Mouse (Mus musculus): ENCODE measurements around the gene Rbfox1. TPM values are rescaled to one million over a fixed set of nuclear protein-coding genes. Genes with fewer than 3 reads are reported as not detected.
A peak's percentile ranks its signal among the peaks of the same experiment; 100 is the strongest.

The Rbfox1 gene
- polyA plus RNA-seq, 1 experiment from 2014 or later: 2.7 TPM

DNA sequence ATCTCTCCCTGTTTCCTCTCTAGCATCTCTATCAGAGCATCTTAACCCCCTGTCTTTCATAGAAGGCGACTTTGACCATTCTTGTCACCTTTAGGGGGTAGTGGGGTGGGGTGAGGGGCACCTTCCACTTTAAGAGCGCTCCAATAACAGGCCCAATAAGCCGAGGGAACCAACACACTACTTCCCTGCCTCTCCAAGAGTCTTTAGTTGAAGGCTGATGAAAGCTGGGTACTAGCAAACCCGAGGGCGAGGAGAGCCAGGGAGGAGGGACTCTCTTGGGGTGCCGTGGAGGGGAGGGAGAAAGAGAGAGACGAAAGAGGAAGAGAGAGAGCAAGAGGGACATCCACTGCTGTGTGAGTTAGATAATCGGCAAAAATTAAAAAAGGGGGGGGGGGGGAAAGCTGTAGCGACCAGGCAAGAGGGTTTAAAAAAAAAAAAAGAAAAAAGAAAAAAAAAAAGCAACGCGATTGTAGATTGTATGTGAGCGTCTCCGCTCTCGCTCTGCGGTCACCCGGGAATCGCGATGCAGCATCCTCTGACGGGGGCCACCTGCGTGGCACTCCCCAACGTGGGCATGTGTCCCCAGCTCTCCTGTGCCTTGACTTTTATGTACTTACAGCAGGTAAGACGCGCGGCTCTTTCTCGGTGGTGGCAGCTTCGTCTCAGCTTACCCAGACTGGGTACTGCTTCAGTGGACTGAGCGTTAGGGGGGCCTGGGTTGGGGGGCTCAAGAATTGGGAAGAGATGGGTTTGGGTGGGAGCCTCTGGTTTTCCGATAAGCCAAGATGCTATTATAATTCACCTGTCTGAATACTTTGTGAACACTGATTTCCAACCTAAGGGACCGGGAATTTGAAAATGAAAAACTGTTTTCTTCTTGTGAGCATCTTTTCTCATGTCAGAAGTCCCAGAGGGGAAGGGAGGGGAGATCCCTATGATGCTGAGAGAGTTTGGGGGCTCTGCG, 1154.5 kb downstream of the Rbfox1 start:
- no peaks in the 10 kb centered on the region for H3K4me1 ChIP-seq (ENCODE audit: control insufficient read depth, insufficient read depth, low read length)
- H3K9me3 ChIP-seq (ENCODE audit: control insufficient read depth, low read depth, low read length): no peaks in the 10 kb centered on the region
- WGBS: 2% methylated on average over 29 of the region's 30 CpGs
- no peak overlapping the region for H3K9ac ChIP-seq (replicated peaks; ENCODE audit: low read depth, low read length)
- H3K27ac ChIP-seq (ENCODE audit: low read length): no peak overlapping the region
- no peak for ATAC-seq (ENCODE audit: insufficient number of reproducible peaks, insufficient read depth, low FRiP score, low read depth)
- no peaks in the 10 kb centered on the region for H3K36me3 ChIP-seq (ENCODE audit: control insufficient read depth, insufficient read depth, low read length)
- peaks cover 18% of the 10 kb centered on the region; the same call in 1 of the 2 replicates for H3K27me3 ChIP-seq (ENCODE audit: control insufficient read depth, insufficient read depth, low read length)
- H3K4me2 ChIP-seq (replicated peaks; ENCODE audit: low read depth, low read length): peak overlapping the region; percentile 29
- peak overlapping the region; percentile 10; the same call in 1 of the 2 replicates for H3K4me3 ChIP-seq (ENCODE audit: low read depth, low read length)

- ATAC-seq (ENCODE audit: insufficient number of reproducible peaks, insufficient read depth, low FRiP score, low read depth): no peak
- H3K4me3 ChIP-seq (ENCODE audit: low read depth, low read length): no peak overlapping the region
Measured at GRCm38 (mm10) chr16:7040691-7041090, 1155.5 kb downstream of the Rbfox1 start.

DNA sequence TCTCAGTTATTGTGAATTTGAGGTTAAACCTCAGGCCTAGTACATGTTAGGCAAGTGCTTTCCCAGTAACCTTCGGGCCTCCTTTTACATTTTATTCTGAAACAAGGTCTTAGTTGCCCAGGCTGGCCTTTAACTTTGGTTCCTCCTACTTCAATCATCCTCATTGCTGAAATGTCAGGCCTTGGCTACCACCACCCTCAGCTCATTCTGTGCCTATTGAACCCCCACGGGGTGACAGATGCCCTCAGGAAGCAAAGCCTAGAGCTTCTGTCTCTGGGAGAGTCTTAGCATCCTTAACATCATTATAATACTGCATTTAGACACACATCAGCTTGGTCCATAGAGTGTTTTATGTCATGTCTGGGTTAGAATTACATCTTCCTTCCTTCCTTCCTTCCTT, 1162.3 kb downstream of the Rbfox1 start:
- WGBS: 83% methylated on average over 2 of the region's 2 CpGs
- Histone ChIP-seq H3K9ac (replicated peaks; ENCODE audit: low read depth, low read length) (no peak overlapping the region), H3K27ac (ENCODE audit: low read length) (no peak overlapping the region), H3K9me3 (ENCODE audit: control insufficient read depth, low read depth, low read length) (no peaks in the 10 kb centered on the region), H3K4me2 (replicated peaks; ENCODE audit: low read depth, low read length) (no peak overlapping the region), H3K27me3 (ENCODE audit: control insufficient read depth, insufficient read depth, low read length) (no peaks in the 10 kb centered on the region), H3K4me3 (ENCODE audit: low read depth, low read length) (no peak overlapping the region), H3K36me3 (ENCODE audit: control insufficient read depth, insufficient read depth, low read length) (no peaks in the 10 kb centered on the region), H3K4me1 (ENCODE audit: control insufficient read depth, insufficient read depth, low read length) (0 out of 2 replicates have a peak, but pooled peaks cover 3% of the 10 kb centered on the region)
- ATAC-seq (ENCODE audit: insufficient number of reproducible peaks, insufficient read depth, low FRiP score, low read depth): no peak

More at GRCm38 (mm10) chr16:7040691-7041090, 1155.5 kb downstream of the Rbfox1 start:
- WGBS: 27% methylated on average over 6 of the region's 6 CpGs
- Histone ChIP-seq H3K9ac (replicated peaks; ENCODE audit: low read depth, low read length) (no peak overlapping the region), H3K4me2 (replicated peaks; ENCODE audit: low read depth, low read length) (no peak overlapping the region), H3K4me1 (ENCODE audit: control insufficient read depth, insufficient read depth, low read length) (no peaks in the 10 kb centered on the region), H3K36me3 (ENCODE audit: control insufficient read depth, insufficient read depth, low read length) (no peaks in the 10 kb centered on the region), H3K27ac (ENCODE audit: low read length) (no peak overlapping the region), H3K27me3 (ENCODE audit: control insufficient read depth, insufficient read depth, low read length) (peaks cover 18% of the 10 kb centered on the region; the same call in 1 of the 2 replicates), H3K9me3 (ENCODE audit: control insufficient read depth, low read depth, low read length) (no peaks in the 10 kb centered on the region)

GRCm38 (mm10) chr16:7049162-7049971, 1164.2 kb downstream of the Rbfox1 start:
- Histone ChIP-seq H3K27me3 (ENCODE audit: control insufficient read depth, insufficient read depth, low read length) (no peaks in the 10 kb centered on the region), H3K4me1 (ENCODE audit: control insufficient read depth, insufficient read depth, low read length) (0 out of 2 replicates have a peak, but pooled peaks cover 3% of the 10 kb centered on the region), H3K4me3 (ENCODE audit: low read depth, low read length) (no peak overlapping the region), H3K9me3 (ENCODE audit: control insufficient read depth, low read depth, low read length) (no peaks in the 10 kb centered on the region), H3K36me3 (ENCODE audit: control insufficient read depth, insufficient read depth, low read length) (no peaks in the 10 kb centered on the region), H3K4me2 (replicated peaks; ENCODE audit: low read depth, low read length) (peak overlapping the region; percentile 22; the same call in 1 of the 2 replicates), H3K27ac (ENCODE audit: low read length) (no peak overlapping the region), H3K9ac (replicated peaks; ENCODE audit: low read depth, low read length) (0 out of 2 replicates have a peak overlapping the region, but pooled peaks have one; percentile 1)
- ATAC-seq (ENCODE audit: insufficient number of reproducible peaks, insufficient read depth, low FRiP score, low read depth): no peak
- WGBS: 15% methylated on average over 18 of the region's 18 CpGs

DNA sequence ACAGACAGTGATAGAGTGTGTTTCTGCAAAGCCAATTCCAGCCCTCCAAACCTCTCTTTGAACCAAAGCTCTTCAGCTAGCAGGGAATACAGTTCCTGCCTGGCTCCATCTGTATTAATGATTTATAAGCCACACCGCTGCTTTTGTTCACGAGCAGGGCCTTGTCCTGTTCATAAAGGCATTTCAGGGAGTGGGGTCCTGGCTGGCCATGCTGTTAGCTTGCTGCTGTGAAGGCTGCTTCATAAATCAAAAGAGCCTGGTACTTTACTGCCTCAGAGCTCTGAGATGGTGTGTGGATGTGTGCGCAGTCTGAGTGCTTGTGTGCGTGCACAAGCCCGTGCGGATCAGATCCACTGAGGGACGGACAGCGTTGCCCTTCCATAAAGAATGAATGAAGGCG, 1165.8 kb downstream of the Rbfox1 start:
- WGBS: 59% methylated on average over 9 of the region's 9 CpGs
- Histone ChIP-seq H3K4me1 (ENCODE audit: control insufficient read depth, insufficient read depth, low read length) (0 out of 2 replicates have a peak, but pooled peaks cover 3% of the 10 kb centered on the region), H3K4me3 (ENCODE audit: low read depth, low read length) (no peak overlapping the region), H3K27me3 (ENCODE audit: control insufficient read depth, insufficient read depth, low read length) (no peaks in the 10 kb centered on the region), H3K36me3 (ENCODE audit: control insufficient read depth, insufficient read depth, low read length) (no peaks in the 10 kb centered on the region), H3K9ac (replicated peaks; ENCODE audit: low read depth, low read length) (no peak overlapping the region), H3K27ac (ENCODE audit: low read length) (no peak overlapping the region), H3K9me3 (ENCODE audit: control insufficient read depth, low read depth, low read length) (no peaks in the 10 kb centered on the region), H3K4me2 (replicated peaks; ENCODE audit: low read depth, low read length) (no peak overlapping the region)
- ATAC-seq (ENCODE audit: insufficient number of reproducible peaks, insufficient read depth, low FRiP score, low read depth): no peak

DNA sequence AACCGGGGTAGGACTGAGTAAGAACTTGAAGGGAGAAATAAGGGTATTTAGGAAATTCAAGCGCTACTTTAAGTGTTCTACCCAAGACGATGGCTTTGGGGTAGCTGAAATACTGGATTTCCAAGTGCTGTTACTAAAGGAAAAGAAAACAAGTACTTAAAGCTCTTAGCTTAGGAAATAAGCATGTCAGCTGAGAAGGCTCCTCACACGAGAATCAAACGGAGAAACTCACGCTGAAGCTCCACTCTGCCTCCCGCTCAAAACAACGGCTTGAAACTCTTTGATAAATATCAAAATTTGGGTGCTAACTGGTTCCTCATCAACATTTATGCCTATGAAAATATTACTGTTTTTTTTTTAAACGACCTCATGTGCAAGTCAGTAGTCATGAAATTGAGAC, 1166.8 kb downstream of the Rbfox1 start:
- 66% methylated on average over 9 of the region's 9 CpGs for WGBS
- no peaks in the 10 kb centered on the region for H3K36me3 ChIP-seq (ENCODE audit: control insufficient read depth, insufficient read depth, low read length)
- 0 out of 2 replicates have a peak, but pooled peaks cover 3% of the 10 kb centered on the region for H3K4me1 ChIP-seq (ENCODE audit: control insufficient read depth, insufficient read depth, low read length)
- H3K27me3 ChIP-seq (ENCODE audit: control insufficient read depth, insufficient read depth, low read length): no peaks in the 10 kb centered on the region
- H3K9me3 ChIP-seq (ENCODE audit: control insufficient read depth, low read depth, low read length): no peaks in the 10 kb centered on the region
- no peak overlapping the region for H3K4me2 ChIP-seq (replicated peaks; ENCODE audit: low read depth, low read length)
- no peak overlapping the region for H3K4me3 ChIP-seq (ENCODE audit: low read depth, low read length)
- no peak for ATAC-seq (ENCODE audit: insufficient number of reproducible peaks, insufficient read depth, low FRiP score, low read depth)
- H3K9ac ChIP-seq (replicated peaks; ENCODE audit: low read depth, low read length): no peak overlapping the region
- no peak overlapping the region for H3K27ac ChIP-seq (ENCODE audit: low read length)

DNA sequence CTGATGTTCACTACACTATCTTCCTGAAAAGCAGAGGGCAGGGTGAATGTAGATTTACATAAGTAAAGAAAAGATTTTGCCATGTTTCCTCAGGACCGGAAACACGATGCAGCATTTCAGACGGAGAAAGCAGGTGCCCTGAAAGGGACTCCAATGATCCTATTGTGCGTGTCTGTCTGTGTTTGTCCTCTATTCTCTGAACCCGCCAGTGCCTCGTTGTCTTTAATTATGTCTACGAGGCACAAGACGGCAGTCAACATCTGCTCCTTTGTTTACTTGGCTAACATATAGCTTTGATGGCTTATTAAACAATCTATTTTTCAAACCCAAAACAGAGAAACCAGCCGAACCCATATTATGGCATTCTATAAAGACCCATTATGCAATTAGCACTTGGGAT, 1167.3 kb downstream of the Rbfox1 start:
- Histone ChIP-seq H3K4me3 (ENCODE audit: low read depth, low read length) (no peak overlapping the region), H3K27me3 (ENCODE audit: control insufficient read depth, insufficient read depth, low read length) (no peaks in the 10 kb centered on the region), H3K4me1 (ENCODE audit: control insufficient read depth, insufficient read depth, low read length) (0 out of 2 replicates have a peak, but pooled peaks cover 3% of the 10 kb centered on the region), H3K4me2 (replicated peaks; ENCODE audit: low read depth, low read length) (no peak overlapping the region), H3K27ac (ENCODE audit: low read length) (no peak overlapping the region), H3K9me3 (ENCODE audit: control insufficient read depth, low read depth, low read length) (no peaks in the 10 kb centered on the region), H3K9ac (replicated peaks; ENCODE audit: low read depth, low read length) (no peak overlapping the region), H3K36me3 (ENCODE audit: control insufficient read depth, insufficient read depth, low read length) (no peaks in the 10 kb centered on the region)
- 46% methylated on average over 9 of the region's 9 CpGs for WGBS
- ATAC-seq (ENCODE audit: insufficient number of reproducible peaks, insufficient read depth, low FRiP score, low read depth): no peak

DNA sequence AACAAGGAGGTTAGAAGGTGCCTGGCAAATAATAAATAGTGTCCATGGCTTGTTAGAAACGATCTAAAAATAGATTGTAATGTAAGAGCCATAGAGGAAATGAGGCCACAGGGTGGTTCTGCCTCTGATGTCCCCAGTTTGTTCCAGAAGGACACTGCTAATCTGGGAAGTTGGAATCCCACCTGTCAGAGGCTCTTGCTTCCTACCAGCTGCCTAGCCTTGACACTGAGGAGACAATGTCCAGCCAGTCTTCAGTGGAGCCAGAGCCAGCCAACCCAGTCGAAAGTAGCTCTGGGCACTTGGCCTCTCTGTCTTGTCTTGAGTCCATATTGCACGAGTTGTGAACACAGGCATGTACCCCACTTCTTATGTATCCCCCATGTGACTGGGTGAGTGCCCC, 1172.6 kb downstream of the Rbfox1 start:
- Histone ChIP-seq H3K4me3 (ENCODE audit: low read depth, low read length) (no peak overlapping the region), H3K36me3 (ENCODE audit: control insufficient read depth, insufficient read depth, low read length) (no peaks in the 10 kb centered on the region), H3K27ac (ENCODE audit: low read length) (no peak overlapping the region), H3K4me1 (ENCODE audit: control insufficient read depth, insufficient read depth, low read length) (no peaks in the 10 kb centered on the region), H3K27me3 (ENCODE audit: control insufficient read depth, insufficient read depth, low read length) (no peaks in the 10 kb centered on the region), H3K9me3 (ENCODE audit: control insufficient read depth, low read depth, low read length) (no peaks in the 10 kb centered on the region), H3K9ac (replicated peaks; ENCODE audit: low read depth, low read length) (no peak overlapping the region), H3K4me2 (replicated peaks; ENCODE audit: low read depth, low read length) (no peak overlapping the region)
- ATAC-seq (ENCODE audit: insufficient number of reproducible peaks, insufficient read depth, low FRiP score, low read depth): no peak
- WGBS: 70% methylated on average over 3 of the region's 3 CpGs
